Mouse (Mus musculus) G1E (cell line): ENCODE results near the gene Stx4a.

Experiments used
- CTCF ChIP-seq: IDR thresholded peaks from 2 replicates; pipeline ENCODE4 v1.5.1; 2012; ENCODE audit warnings: low read depth, low read length, inconsistent platforms, mixed read lengths
- POLR2AphosphoS5 ChIP-seq: IDR thresholded peaks from 2 replicates; pipeline ENCODE4 v1.6.1; 2012; ENCODE audit warnings: low read depth, low read length, inconsistent platforms; ENCODE audit not compliant: insufficient replicate concordance
- TAL1 ChIP-seq: conservative IDR thresholded peaks from 2 replicates; pipeline ENCODE4 v1.6.1; 2012; ENCODE audit warnings: low read depth, low read length, inconsistent platforms, mixed read lengths

DNA sequence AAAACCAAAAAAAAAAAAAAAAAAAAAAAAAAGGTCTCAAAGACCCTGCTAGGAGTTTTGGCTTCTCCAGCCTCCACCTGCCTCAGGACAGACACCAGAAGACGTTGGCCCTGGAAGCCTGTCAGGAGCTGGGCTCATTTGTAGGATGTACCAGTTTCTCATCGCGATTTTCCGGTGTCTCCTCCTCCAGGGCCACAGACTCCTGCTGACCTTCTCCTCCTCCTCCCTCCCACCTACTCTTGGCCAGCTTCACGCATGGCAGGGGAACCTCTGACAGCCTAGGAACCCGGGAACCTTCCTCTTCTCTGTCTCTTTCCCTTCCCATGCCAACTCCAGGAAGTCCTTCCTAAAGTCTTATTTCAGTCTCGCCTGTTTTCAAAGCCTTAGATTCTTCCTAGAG, 7.0 kb upstream of the Stx4a start:
- no peak for TF ChIP-seq CTCF
- no peak for TF ChIP-seq TAL1
- TF ChIP-seq POLR2AphosphoS5, result no peak
